Mouse (Mus musculus): ENCODE data around the gene Ino80d.
A peak's percentile ranks its signal among the peaks of the same experiment; 100 is the strongest.
"Not testable (repeated sequence)": the region's sequence is repeated elsewhere in the genome, so short reads cannot be mapped to it uniquely, and the experiment has no call there.

Gene Ino80d

GRCm38 (mm10) chr1:63114136-63114781 is at the start of gene Ino80d:
Gene Ino80d, minus strand, starts transcription at chr1:63114667.
- DNase-seq (ENCODE audit: low read depth, low spot score) = peak; percentile 92

- no peak for DNase-seq (ENCODE audit: low read depth, low spot score)
Observed at GRCm38 (mm10) chr1:63140231-63140630, 25.8 kb upstream of the Ino80d start.

GRCm38 (mm10) chr1:63138586-63138985 is 24.1 kb upstream of the Ino80d start:
- not testable (repeated sequence) for DNase-seq (ENCODE audit: low read depth, low spot score)

- no peak for DNase-seq (ENCODE audit: low read depth, low spot score)
Observed at GRCm38 (mm10) chr1:63137971-63138370, 23.5 kb upstream of the Ino80d start.

- no peak for DNase-seq (ENCODE audit: low read depth, low spot score)
Observed at GRCm38 (mm10) chr1:63134530-63134929, 20.1 kb upstream of the Ino80d start.

- DNase-seq (ENCODE audit: low read depth, low spot score) = no peak
Observed at GRCm38 (mm10) chr1:63131766-63132165, 17.3 kb upstream of the Ino80d start.

- DNase-seq (ENCODE audit: low read depth, low spot score) = no peak
Observed at GRCm38 (mm10) chr1:63130883-63131282, 16.4 kb upstream of the Ino80d start.

- DNase-seq (ENCODE audit: low read depth, low spot score) = no peak
Observed at GRCm38 (mm10) chr1:63129857-63130690, 15.6 kb upstream of the Ino80d start.

- DNase-seq (ENCODE audit: low read depth, low spot score) = no peak
Observed at GRCm38 (mm10) chr1:63129273-63129672, 14.8 kb upstream of the Ino80d start.

GRCm38 (mm10) chr1:63126206-63126605 is 11.7 kb upstream of the Ino80d start:
- DNase-seq (ENCODE audit: low read depth, low spot score) = no peak

- no peak for DNase-seq (ENCODE audit: low read depth, low spot score)
Observed at GRCm38 (mm10) chr1:63123823-63124450, 9.5 kb upstream of the Ino80d start.

GRCm38 (mm10) chr1:63122005-63122404 is 7.5 kb upstream of the Ino80d start:
- DNase-seq (ENCODE audit: low read depth, low spot score) = no peak

GRCm38 (mm10) chr1:63120382-63120781 is 5.9 kb upstream of the Ino80d start:
- DNase-seq (ENCODE audit: low read depth, low spot score) = no peak

GRCm38 (mm10) chr1:63119675-63120074 is 5.2 kb upstream of the Ino80d start:
- DNase-seq (ENCODE audit: low read depth, low spot score) = no peak

- DNase-seq (ENCODE audit: low read depth, low spot score) = peak; percentile 40
Observed at GRCm38 (mm10) chr1:63115540-63115939, 1.1 kb upstream of the Ino80d start.

GRCm38 (mm10) chr1:63115096-63115495 is 629 bp upstream of the Ino80d start:
- DNase-seq (ENCODE audit: low read depth, low spot score) = peak; percentile 30

GRCm38 (mm10) chr1:63113274-63114135 is 962 bp downstream of the Ino80d start:
- peak; percentile 43 for DNase-seq (ENCODE audit: low read depth, low spot score)

- DNase-seq (ENCODE audit: low read depth, low spot score) = peak; percentile 50
Observed at GRCm38 (mm10) chr1:63112865-63113261, 1.6 kb downstream of the Ino80d start.

GRCm38 (mm10) chr1:63112151-63112864 is 2.2 kb downstream of the Ino80d start:
- DNase-seq (ENCODE audit: low read depth, low spot score) = no peak

GRCm38 (mm10) chr1:63110536-63111285 is 3.8 kb downstream of the Ino80d start:
- DNase-seq (ENCODE audit: low read depth, low spot score) = peak; percentile 60
